Mouse (Mus musculus) MEL (cell line): ENCODE results near the gene Art3.

ENCODE experiments used
- CTCF ChIP-seq, 3 experiments: IDR thresholded peaks in 2 of 3; conservative IDR thresholded peaks in 1 of 3; 2 replicates each; pipeline ENCODE4 v1.5.1; 2011 to 2012; ENCODE audit warnings: low read length in 3 of 3, low read depth in 2 of 3, mild to moderate bottlenecking in 2 of 3, improper control_type of control experiment in 1 of 3, inconsistent platforms in 1 of 3, mixed read lengths in 1 of 3, moderate library complexity in 1 of 3; ENCODE audit not compliant: control insufficient read depth in 1 of 3, insufficient read depth in 1 of 3, poor library complexity in 1 of 3, severe bottlenecking in 1 of 3
- E2F4 ChIP-seq: IDR thresholded peaks from 2 replicates; pipeline ENCODE4 v1.6.1; 2011; ENCODE audit warnings: low read depth, low read length, improper control_type of control experiment, borderline replicate concordance
- ETS1 ChIP-seq: IDR thresholded peaks from 2 replicates; pipeline ENCODE4 v1.6.1; 2012; ENCODE audit warnings: low read depth, mild to moderate bottlenecking, inconsistent platforms, low read length, improper control_type of control experiment, moderate library complexity
- MEF2A ChIP-seq: IDR thresholded peaks from 2 replicates; pipeline ENCODE4 v1.6.1; 2014; ENCODE audit warnings: low read depth, mild to moderate bottlenecking, inconsistent platforms, low read length, improper control_type of control experiment; ENCODE audit not compliant: poor library complexity, insufficient replicate concordance, severe bottlenecking; ENCODE audit errors: extremely low read depth
- MYC ChIP-seq: IDR thresholded peaks from 2 replicates; pipeline ENCODE4 v1.6.1; 2011; ENCODE audit warnings: low read depth, mild to moderate bottlenecking, low read length, improper control_type of control experiment, moderate library complexity
- NRF1 ChIP-seq: IDR thresholded peaks from 2 replicates; pipeline ENCODE4 v1.6.1; 2014; ENCODE audit warnings: low read depth, mild to moderate bottlenecking, inconsistent platforms, low read length, improper control_type of control experiment, moderate library complexity; ENCODE audit not compliant: poor library complexity, insufficient read depth, severe bottlenecking
- POLR2A ChIP-seq, 2 experiments: IDR thresholded peaks; 2 replicates each; pipeline ENCODE4 v1.6.1; 2011 to 2012; ENCODE audit warnings: low read length in 2 of 2, mild to moderate bottlenecking in 2 of 2, control low read depth in 1 of 2, improper control_type of control experiment in 1 of 2, low read depth in 1 of 2, moderate library complexity in 1 of 2; ENCODE audit not compliant: control insufficient read depth in 1 of 2, insufficient read depth in 1 of 2, poor library complexity in 1 of 2
- POLR2AphosphoS2 ChIP-seq: IDR thresholded peaks from 2 replicates; pipeline ENCODE4 v1.6.1; 2011; ENCODE audit warnings: low read length, improper control_type of control experiment
- SIN3A ChIP-seq: IDR thresholded peaks from 2 replicates; pipeline ENCODE4 v1.6.1; 2012; ENCODE audit warnings: low read length, improper control_type of control experiment, inconsistent platforms
- TAL1 ChIP-seq: IDR thresholded peaks from 2 replicates; pipeline ENCODE4 v1.6.1; 2012; ENCODE audit warnings: mild to moderate bottlenecking, inconsistent platforms, low read length, moderate library complexity, mixed read lengths
- UBTF ChIP-seq: IDR thresholded peaks from 2 replicates; pipeline ENCODE4 v1.6.1; 2012; ENCODE audit warnings: low read depth, mild to moderate bottlenecking, inconsistent platforms, low read length, improper control_type of control experiment, moderate library complexity, borderline replicate concordance; ENCODE audit not compliant: insufficient read depth
- ZC3H11A ChIP-seq: IDR thresholded peaks from 2 replicates; pipeline ENCODE4 v1.6.1; 2012; ENCODE audit warnings: low read depth, mild to moderate bottlenecking, inconsistent platforms, low read length, improper control_type of control experiment
- ZNF384 ChIP-seq: IDR thresholded peaks from 2 replicates; pipeline ENCODE4 v1.6.1; 2012; ENCODE audit warnings: low read depth, mild to moderate bottlenecking, inconsistent platforms, low read length, improper control_type of control experiment

DNA sequence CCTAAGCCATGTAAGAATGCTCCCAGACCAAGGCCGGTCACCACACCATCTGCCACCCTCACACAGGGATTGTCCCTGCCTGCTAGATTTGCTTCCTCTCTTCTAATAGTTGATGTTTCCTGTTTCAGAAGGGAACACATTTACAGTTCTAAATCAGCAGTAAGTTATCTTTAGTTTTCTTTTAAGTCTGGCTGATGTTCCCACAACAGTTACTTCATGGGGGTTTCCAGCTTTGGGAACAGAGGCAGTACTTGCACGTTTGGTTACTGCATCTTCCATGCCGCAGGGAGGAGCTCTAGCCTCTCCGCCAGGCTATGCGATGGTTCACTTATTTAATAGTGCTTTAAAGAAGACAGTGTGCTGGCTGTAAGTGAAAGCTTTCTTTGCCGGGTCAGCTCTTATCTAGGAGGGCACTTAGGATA, 43.1 kb downstream of the Art3 start:
- no peak for TF ChIP-seq MYC
- TF ChIP-seq NRF1, result no peak
- TF ChIP-seq MEF2A, result no peak
- no peak for TF ChIP-seq POLR2A (IDR thresholded peaks at IDR 0.05; ENCODE audit: control insufficient read depth in 1 of 2, insufficient read depth in 1 of 2, low read depth in 1 of 2, low read length in 2 of 2, poor library complexity in 1 of 2)
- TF ChIP-seq ZNF384, result no peak
- TF ChIP-seq CTCF (IDR thresholded peaks at IDR 0.05 in 2 of 3, conservative IDR thresholded peaks at IDR 0.05 in 1 of 3; ENCODE audit: control insufficient read depth in 1 of 3, insufficient read depth in 1 of 3, low read depth in 2 of 3, low read length in 3 of 3, poor library complexity in 1 of 3, severe bottlenecking in 1 of 3), result no peak
- no peak for TF ChIP-seq E2F4
- TF ChIP-seq TAL1, result no peak
- no peak for TF ChIP-seq UBTF
- TF ChIP-seq SIN3A, result no peak
- no peak for TF ChIP-seq POLR2AphosphoS2
- TF ChIP-seq ETS1, result no peak
- TF ChIP-seq ZC3H11A, result no peak
